Mouse (Mus musculus) liver, postnatal 0 days (tissue): ENCODE measurements at regions not wholly inside any gene's neighbourhood (a gene's known extent, or its start where the extent isn't known, plus 50 kb on each side); places are given as distances from the start of the nearest gene placed in this dataset.

Experiments
- CTCF ChIP-seq: sonication (generic); IDR thresholded peaks from 2 replicates; pipeline ENCODE4 v1.5.1; 2016; ENCODE audit warnings: antibody characterized with exemption, low read depth
- EP300 ChIP-seq: IDR thresholded peaks from 2 replicates; pipeline ENCODE4 v1.6.1; 2016; ENCODE audit warnings: antibody characterized with exemption, low read depth, mild to moderate bottlenecking

GRCm38 (mm10) chr3:60785137-60785875, 217.3 kb upstream of the P2ry1 start:
- TF ChIP-seq CTCF (peak; percentile 43), EP300 (peak; percentile 99)
